Mouse (Mus musculus) kidney, adult 2 months (tissue): ENCODE data around the gene Ptprm. TPM values are rescaled to one million over a fixed set of nuclear protein-coding genes. Genes with fewer than 3 reads are reported as not detected.

Experiments used
- DNase-seq: peaks from one replicate; pipeline ENCODE4 v3.0.0; 2021
- H3K27ac ChIP-seq: fragments of 200-500 bp; 2 replicates; pipeline ENCODE4 v1.5.1; 2012; ENCODE audit warnings: low read depth, low read length, control low read depth, inconsistent platforms; ENCODE audit not compliant: insufficient read depth
- H3K27me3 ChIP-seq: fragments of 200-500 bp; replicated peaks from 2 replicates; pipeline ENCODE4 v1.6.1; 2012; ENCODE audit warnings: mild to moderate bottlenecking, moderate library complexity, low read length, inconsistent platforms; ENCODE audit not compliant: control insufficient read depth, insufficient read depth
- H3K36me3 ChIP-seq: fragments of 200-500 bp; 2 replicates; pipeline ENCODE4 v1.6.1; 2012; ENCODE audit warnings: mild to moderate bottlenecking, moderate library complexity, low read length, inconsistent platforms; ENCODE audit not compliant: control insufficient read depth, insufficient read depth
- H3K4me1 ChIP-seq: fragments of 200-500 bp; 2 replicates; pipeline ENCODE4 v1.6.1; 2011; ENCODE audit warnings: low read length; ENCODE audit not compliant: control insufficient read depth, insufficient read depth
- H3K4me3 ChIP-seq: fragments of 200-500 bp; 2 replicates; pipeline ENCODE4 v1.5.1; 2011; ENCODE audit warnings: mild to moderate bottlenecking, low read depth, low read length, control low read depth; ENCODE audit not compliant: insufficient read depth
- CTCF ChIP-seq: fragments of 200-500 bp; conservative IDR thresholded peaks from 2 replicates; pipeline ENCODE4 v1.5.1; 2011; ENCODE audit warnings: low read depth, mild to moderate bottlenecking, control low read depth, low read length, moderate library complexity, mixed read lengths; ENCODE audit not compliant: insufficient read depth, insufficient read length
- POLR2A ChIP-seq: fragments of 200-500 bp; IDR thresholded peaks from one replicate; pipeline ENCODE4 v1.6.1; 2011; ENCODE audit warnings: low read depth, low read length, control low read depth
- WGBS: fragments of 180-500 bp; shearing (Covaris S2); methylation state at CpG from one replicate; pipeline ENCODE4 v1.1.7; 2018; 5-methylcytosine and 5-hydroxymethylcytosine counted together
- polyA plus RNA-seq: library from polyadenylated mRNA; depleted of rRNA; stranded (reverse); fragments of >200 nt; gene quantifications from 2 replicates; pipeline ENCODE4 v1.2.3, GENCODE M21; 2012

The Ptprm gene
- polyA plus RNA-seq, 1 experiment: 9.6 TPM

DNA sequence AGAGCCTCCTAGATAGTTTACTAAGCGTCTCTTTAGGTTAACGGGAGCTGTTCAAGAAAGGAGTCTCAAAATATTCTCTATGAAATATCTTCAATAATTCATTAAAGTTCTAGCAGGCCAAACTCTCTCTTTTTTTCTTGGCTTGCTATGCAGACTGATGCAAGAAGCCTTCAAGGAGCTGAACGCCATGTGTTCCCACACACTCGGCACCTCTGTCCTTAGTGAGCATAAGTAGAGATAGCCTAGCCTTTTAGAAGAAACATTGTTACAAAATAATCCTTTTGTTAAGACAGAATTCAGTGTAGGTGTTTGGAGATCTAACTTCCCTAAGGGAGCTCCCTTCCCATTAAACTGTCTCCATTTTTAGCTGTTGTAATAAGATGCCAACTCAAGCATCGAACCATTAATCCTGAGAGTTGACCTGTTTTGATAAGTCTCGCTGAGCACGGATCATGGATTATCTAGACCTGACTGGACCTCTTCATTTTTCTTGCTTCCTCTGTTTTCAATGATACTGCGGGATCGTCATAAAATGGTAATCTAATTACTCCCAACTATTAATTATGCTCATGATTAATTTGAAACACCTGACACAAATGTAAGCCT, 85.7 kb downstream of the Ptprm start:
- TF ChIP-seq CTCF: no peak
- no peak for TF ChIP-seq POLR2A
- Histone ChIP-seq H3K27ac (no peak overlapping the region), H3K4me3 (no peak overlapping the region), H3K4me1 (no peaks in the 10 kb centered on the region), H3K27me3 (no peaks in the 10 kb centered on the region), H3K36me3 (no peaks in the 10 kb centered on the region)
- 66% methylated on average over 9 of the region's 9 CpGs for WGBS
- no peak for DNase-seq

DNA sequence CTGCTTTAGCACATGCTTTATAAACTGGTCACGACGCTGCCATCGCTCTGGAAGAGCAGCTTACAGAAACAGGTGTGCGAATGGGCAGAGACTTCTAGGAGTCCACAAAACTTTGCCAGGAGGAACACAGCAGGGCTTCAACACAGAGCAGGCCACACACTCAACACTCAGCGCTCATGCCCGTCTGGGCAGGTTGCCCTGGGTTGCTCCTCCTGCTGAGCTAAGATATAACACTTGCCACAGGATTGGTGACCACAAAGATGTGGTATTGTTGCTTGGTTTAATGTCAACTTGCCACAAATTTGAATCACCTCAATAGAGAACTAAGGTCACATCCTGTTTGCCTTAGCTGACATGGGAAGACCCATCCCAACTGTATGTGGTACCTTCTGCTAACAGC, 88.0 kb downstream of the Ptprm start:
- Histone ChIP-seq H3K4me1 (no peaks in the 10 kb centered on the region), H3K36me3 (no peaks in the 10 kb centered on the region), H3K27me3 (no peaks in the 10 kb centered on the region), H3K27ac (no peak overlapping the region), H3K4me3 (no peak overlapping the region)
- no peak for DNase-seq
- 95% methylated on average over 6 of the region's 6 CpGs for WGBS
- TF ChIP-seq POLR2A (no peak), CTCF (no peak)

DNA sequence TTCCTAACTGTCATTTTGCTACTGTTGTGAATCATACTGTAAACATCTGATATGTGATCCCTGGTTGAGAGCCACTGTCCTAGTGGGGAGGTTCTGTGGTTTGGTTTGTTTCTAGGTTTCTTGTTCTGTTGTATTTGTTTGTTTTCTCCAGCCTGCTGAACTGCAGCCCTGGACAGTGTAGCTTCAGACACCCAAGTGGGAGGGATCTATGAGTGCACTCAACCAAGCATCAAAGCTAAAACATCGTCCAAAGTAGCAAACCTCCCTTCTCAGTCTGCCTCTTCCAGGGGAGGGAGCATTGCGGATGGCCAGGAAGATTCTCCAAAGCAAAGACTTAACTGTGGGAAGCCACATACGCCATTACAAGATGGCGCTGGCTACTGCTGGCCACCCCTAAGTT, 88.7 kb downstream of the Ptprm start:
- 72% methylated on average over 4 of the region's 4 CpGs for WGBS
- H3K4me3 ChIP-seq: no peak overlapping the region
- H3K4me1 ChIP-seq: no peaks in the 10 kb centered on the region
- no peaks in the 10 kb centered on the region for H3K36me3 ChIP-seq
- no peak for DNase-seq
- H3K27me3 ChIP-seq: no peaks in the 10 kb centered on the region
- TF ChIP-seq CTCF: no peak
- TF ChIP-seq POLR2A: no peak
- H3K27ac ChIP-seq: no peak overlapping the region

DNA sequence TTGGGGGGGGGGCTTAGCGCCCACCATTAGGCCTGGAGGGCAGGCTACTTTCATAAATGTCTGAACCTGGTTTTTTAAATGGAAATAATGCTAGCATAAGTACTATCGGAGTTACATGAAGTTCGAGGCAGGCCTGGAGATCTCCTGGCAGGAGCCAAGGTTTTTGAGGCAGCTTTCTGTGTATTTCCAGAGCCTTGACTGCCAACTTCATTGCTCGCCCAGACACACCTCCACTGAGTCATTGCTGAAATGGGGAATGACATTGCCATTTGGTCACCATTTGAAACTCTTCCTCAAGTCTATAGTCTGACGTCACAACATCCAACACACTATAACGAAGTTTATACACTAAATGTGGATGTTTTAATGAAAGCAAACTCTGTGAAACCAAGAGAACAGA, 89.5 kb downstream of the Ptprm start:
- H3K4me1 ChIP-seq: no peaks in the 10 kb centered on the region
- 92% methylated on average over 6 of the region's 6 CpGs for WGBS
- H3K4me3 ChIP-seq: no peak overlapping the region
- H3K27me3 ChIP-seq: no peaks in the 10 kb centered on the region
- no peaks in the 10 kb centered on the region for H3K36me3 ChIP-seq
- no peak overlapping the region for H3K27ac ChIP-seq
- TF ChIP-seq CTCF: no peak
- TF ChIP-seq POLR2A: no peak
- no peak for DNase-seq

DNA sequence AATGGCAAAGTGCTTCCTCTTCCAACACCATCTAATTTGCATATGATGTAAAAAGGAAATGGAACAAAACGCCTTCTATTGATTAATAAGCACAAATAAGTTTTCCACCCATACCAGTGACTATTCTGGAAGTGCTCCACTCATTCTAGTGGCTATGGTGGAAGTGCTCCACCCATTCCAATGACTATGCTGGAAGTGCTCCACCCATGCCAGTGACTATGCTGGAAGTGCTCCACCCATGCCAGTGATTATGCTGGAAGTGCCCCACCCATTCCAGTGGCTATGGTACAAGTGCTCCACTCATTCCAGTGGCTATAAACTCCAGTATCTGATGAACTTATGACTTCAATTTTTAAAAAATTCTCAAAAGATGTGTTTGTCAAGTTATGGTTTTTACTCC, 91.2 kb downstream of the Ptprm start:
- Histone ChIP-seq H3K4me1 (no peaks in the 10 kb centered on the region), H3K4me3 (no peak overlapping the region), H3K27me3 (no peaks in the 10 kb centered on the region), H3K36me3 (no peaks in the 10 kb centered on the region), H3K27ac (no peak overlapping the region)
- WGBS: 68% methylated on average over 1 of the region's 1 CpGs
- DNase-seq: peak; percentile 27
- TF ChIP-seq CTCF: no peak
- no peak for TF ChIP-seq POLR2A

DNA sequence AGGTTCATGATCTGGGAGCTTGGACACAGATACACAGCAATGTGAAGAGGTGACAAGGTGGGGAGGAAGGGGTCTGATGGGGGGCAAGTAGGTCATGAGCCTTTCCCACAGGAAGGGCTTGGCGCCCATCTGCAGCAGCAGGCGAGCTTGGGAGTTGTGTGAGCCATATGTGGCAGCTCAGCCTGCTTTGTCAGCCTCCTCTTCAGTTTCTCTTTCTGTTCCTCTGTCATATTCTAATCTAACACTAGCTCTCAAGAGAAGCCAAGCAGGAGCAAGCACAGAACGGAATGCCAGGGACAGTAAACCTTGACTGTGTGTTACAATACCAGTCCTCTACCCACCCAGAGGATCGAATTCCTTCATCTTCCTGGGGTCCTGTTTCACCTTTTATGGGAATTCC, 94.2 kb downstream of the Ptprm start:
- WGBS: 70% methylated on average over 4 of the region's 4 CpGs
- Histone ChIP-seq H3K27ac (no peak overlapping the region), H3K4me3 (no peak overlapping the region), H3K27me3 (no peaks in the 10 kb centered on the region), H3K4me1 (no peaks in the 10 kb centered on the region), H3K36me3 (no peaks in the 10 kb centered on the region)
- no peak for TF ChIP-seq CTCF
- TF ChIP-seq POLR2A: no peak
- DNase-seq: no peak

DNA sequence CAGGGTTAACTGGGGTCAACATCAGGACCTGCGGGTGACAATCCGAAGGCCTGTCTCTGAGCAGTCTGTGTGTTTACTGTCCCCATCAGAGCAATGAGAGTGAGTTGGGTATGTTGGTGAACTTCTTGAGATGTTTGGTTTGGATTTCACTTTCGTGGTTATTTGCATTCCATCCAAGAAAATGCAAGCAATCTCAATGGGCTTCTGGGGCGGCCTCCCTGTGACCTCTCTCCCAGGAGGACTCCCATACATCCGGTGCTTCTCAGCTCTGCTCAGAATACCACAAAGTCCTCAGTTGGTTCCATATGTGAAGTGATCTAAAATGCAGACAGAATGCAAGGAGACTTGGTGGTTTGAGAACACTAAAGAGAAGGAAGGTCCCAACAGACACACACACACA, 96.5 kb downstream of the Ptprm start:
- WGBS: 78% methylated on average over 5 of the region's 5 CpGs
- no peak for DNase-seq
- Histone ChIP-seq H3K4me1 (no peaks in the 10 kb centered on the region), H3K36me3 (no peaks in the 10 kb centered on the region), H3K4me3 (no peak overlapping the region), H3K27ac (no peak overlapping the region), H3K27me3 (no peaks in the 10 kb centered on the region)
- TF ChIP-seq CTCF (no peak), POLR2A (no peak)
